Comparison of ENCODE assay signal across 14 mouse cellular contexts in the genomic region with DNA sequence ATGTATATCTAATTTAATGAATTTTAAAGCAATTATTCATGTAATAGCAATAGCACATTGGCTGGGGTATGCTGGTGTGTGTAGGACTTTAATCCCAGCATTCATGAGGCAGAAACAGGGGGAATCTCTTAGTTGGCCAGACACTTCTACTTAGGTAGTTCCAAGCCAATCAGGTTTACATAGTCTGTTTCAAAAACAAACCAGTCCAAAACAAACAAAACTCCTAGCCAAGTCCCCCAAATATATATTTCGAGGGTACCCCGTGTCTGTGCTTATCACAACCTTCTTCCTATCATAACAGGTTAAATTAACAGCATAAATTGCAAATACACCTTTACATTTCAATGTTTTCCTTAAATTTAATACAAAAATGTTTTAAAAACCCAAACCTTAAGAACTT. TPM values are rescaled to one million over a fixed set of nuclear protein-coding genes. Genes with fewer than 3 reads are reported as not detected.
DNase-seq lines count a peak whose midpoint lies in the region; ATAC-seq and TF ChIP-seq lines count a peak whose summit lies in the region.
"Had no signal": no experiment of that assay in that cellular context is flagged by ENCODE, and none has a peak within 500 bp of the region (broad histone marks: within the 10 kb centered on the region; RNA-seq: fewer than 3 reads in every experiment).

No protein-coding gene starts in this region.

- TF ChIP-seq RAD21 in MEL (IDR thresholded peaks at IDR 0.05; ENCODE audit: low read depth, low read length): no peak

- WGBS in intestine, embryonic 14.5 days: 65% methylated on average over 2 of the region's 2 CpGs
- 63% methylated on average over 2 of the region's 2 CpGs for WGBS in intestine, embryonic 15.5 days
- WGBS in embryonic facial prominence, embryonic 14.5 days: 69% methylated on average over 2 of the region's 2 CpGs
- WGBS in liver, embryonic 16.5 days (ENCODE audit: insufficient replicate concordance): 37% methylated on average over 2 of the region's 2 CpGs

- TF ChIP-seq CTCF in MEL (IDR thresholded peaks at IDR 0.05 in 2 of 3, conservative IDR thresholded peaks at IDR 0.05 in 1 of 3; ENCODE audit: control insufficient read depth in 1 of 3, insufficient read depth in 1 of 3, low read depth in 2 of 3, low read length in 3 of 3, poor library complexity in 1 of 3, severe bottlenecking in 1 of 3): no peak

- no peak for ATAC-seq in intestine, embryonic 14.5 days (replicated peaks; ENCODE audit: low FRiP score, low TSS enrichment, low read depth)
- no peak for ATAC-seq in intestine, embryonic 15.5 days
- no peak for ATAC-seq in embryonic facial prominence, embryonic 14.5 days (ENCODE audit: low read depth)
- ATAC-seq in liver, embryonic 16.5 days (ENCODE audit: low read depth): no peak
- no peak for ATAC-seq in megakaryocyte, adult 5-6 weeks (ENCODE audit: poor library complexity, severe bottlenecking)

- H3K36me3 ChIP-seq in intestine, embryonic 14.5 days (ENCODE audit: control insufficient read depth, insufficient read depth, low read length): peaks cover 8% of the 10 kb centered on the region; the same call in 1 of the 2 replicates
- no peaks in the 10 kb centered on the region for H3K36me3 ChIP-seq in intestine, embryonic 15.5 days
- peaks cover 15 to 18% of the 10 kb centered on the region in 2 experiments for H3K36me3 ChIP-seq in MEL (ENCODE audit: control insufficient read depth in 1 of 2, insufficient read depth in 2 of 2, low read length in 2 of 2)
- peaks cover 4% of the 10 kb centered on the region; the same call in 1 of the 2 replicates for H3K36me3 ChIP-seq in embryonic facial prominence, embryonic 14.5 days (ENCODE audit: control insufficient read depth, insufficient read depth, low read length)
- H3K36me3 ChIP-seq in liver, embryonic 16.5 days (ENCODE audit: control insufficient read depth, insufficient read depth): no peaks in the 10 kb centered on the region

- no peak overlapping the region for H3K4me3 ChIP-seq in intestine, embryonic 14.5 days (ENCODE audit: low read depth, low read length)
- H3K4me3 ChIP-seq in intestine, embryonic 15.5 days (replicated peaks): no peak overlapping the region
- H3K4me3 ChIP-seq in MEL (ENCODE audit: control insufficient read depth in 1 of 2, insufficient read depth in 1 of 2, low read depth in 2 of 2, low read length in 2 of 2): peak overlapping the region in 1 of 2 experiments; percentile 71; a peak in 2 of 4 replicates
- peak overlapping the region; percentile 99; the same call in 1 of the 2 replicates for H3K4me3 ChIP-seq in embryonic facial prominence, embryonic 14.5 days (ENCODE audit: low read depth, low read length)
- no peak overlapping the region for H3K4me3 ChIP-seq in liver, embryonic 16.5 days (ENCODE audit: low read depth, low read length)

- TF ChIP-seq POLR2A in MEL (IDR thresholded peaks at IDR 0.05; ENCODE audit: control insufficient read depth in 1 of 2, insufficient read depth in 1 of 2, low read depth in 1 of 2, low read length in 2 of 2, poor library complexity in 1 of 2): no peak

- H3K27me3 ChIP-seq in intestine, embryonic 14.5 days (replicated peaks; ENCODE audit: control insufficient read depth, insufficient read depth, low read length): no peaks in the 10 kb centered on the region
- no peaks in the 10 kb centered on the region for H3K27me3 ChIP-seq in intestine, embryonic 15.5 days (replicated peaks)
- H3K27me3 ChIP-seq in MEL (ENCODE audit: control insufficient read depth in 1 of 2, insufficient read depth in 2 of 2, low read length in 2 of 2): no peaks in the 10 kb centered on the region
- H3K27me3 ChIP-seq in embryonic facial prominence, embryonic 14.5 days (replicated peaks; ENCODE audit: control insufficient read depth, insufficient read depth, low read length): no peaks in the 10 kb centered on the region
- H3K27me3 ChIP-seq in liver, embryonic 16.5 days (ENCODE audit: control insufficient read depth, insufficient read depth, low read depth, low read length): no peaks in the 10 kb centered on the region

- peak overlapping the region; percentile 79 for H3K4me2 ChIP-seq in intestine, embryonic 14.5 days (ENCODE audit: low read length)
- H3K4me2 ChIP-seq in intestine, embryonic 15.5 days (replicated peaks): no peak overlapping the region
- peak overlapping the region; percentile 76; the same call in 1 of the 2 replicates for H3K4me2 ChIP-seq in embryonic facial prominence, embryonic 14.5 days (ENCODE audit: low read depth, low read length)
- peak overlapping the region; percentile 31; the same call in 1 of the 2 replicates for H3K4me2 ChIP-seq in liver, embryonic 16.5 days (ENCODE audit: low read depth, low read length)

- peaks cover 33% of the 10 kb centered on the region for H3K79me2 ChIP-seq in MEL (ENCODE audit: control insufficient read depth, insufficient read depth, low read length, poor library complexity)

- no peak for TF ChIP-seq EP300 in MEL (IDR thresholded peaks at IDR 0.05; ENCODE audit: low read depth in 1 of 2, low read length in 2 of 2)

- H3K9ac ChIP-seq in intestine, embryonic 14.5 days (ENCODE audit: low read length): no peak overlapping the region
- H3K9ac ChIP-seq in intestine, embryonic 15.5 days: no peak overlapping the region
- H3K9ac ChIP-seq in MEL (ENCODE audit: control insufficient read depth, low read depth, low read length, poor library complexity, severe bottlenecking): peak overlapping the region; percentile 68
- H3K9ac ChIP-seq in embryonic facial prominence, embryonic 14.5 days (ENCODE audit: low read depth, low read length): no peak overlapping the region
- H3K9ac ChIP-seq in liver, embryonic 16.5 days (ENCODE audit: low read depth, low read length): no peak overlapping the region

- peaks cover 6% of the 10 kb centered on the region for H3K4me1 ChIP-seq in intestine, embryonic 14.5 days (replicated peaks; ENCODE audit: control insufficient read depth, insufficient read depth, low read length)
- 0 out of 2 replicates have a peak, but pooled peaks cover 5% of the 10 kb centered on the region for H3K4me1 ChIP-seq in intestine, embryonic 15.5 days (replicated peaks)
- H3K4me1 ChIP-seq in MEL (ENCODE audit: control insufficient read depth in 1 of 2, insufficient read depth in 2 of 2, low read length in 2 of 2): peaks cover 4 to 11% of the 10 kb centered on the region in 2 experiments; a peak in 3 of 4 replicates
- H3K4me1 ChIP-seq in embryonic facial prominence, embryonic 14.5 days (ENCODE audit: control insufficient read depth, insufficient read depth, low read length): peaks cover 4% of the 10 kb centered on the region
- H3K4me1 ChIP-seq in liver, embryonic 16.5 days (ENCODE audit: control insufficient read depth, low read depth, low read length): peaks cover 8% of the 10 kb centered on the region; the same call in 1 of the 2 replicates

- H3K9me3 ChIP-seq in intestine, embryonic 14.5 days (ENCODE audit: control insufficient read depth, low read length): no peaks in the 10 kb centered on the region
- no peaks in the 10 kb centered on the region for H3K9me3 ChIP-seq in intestine, embryonic 15.5 days
- no peaks in the 10 kb centered on the region for H3K9me3 ChIP-seq in MEL (replicated peaks; ENCODE audit: insufficient read depth, low read length)
- H3K9me3 ChIP-seq in embryonic facial prominence, embryonic 14.5 days (ENCODE audit: control insufficient read depth, low read length): no peaks in the 10 kb centered on the region
- no peaks in the 10 kb centered on the region for H3K9me3 ChIP-seq in liver, embryonic 16.5 days (replicated peaks; ENCODE audit: control insufficient read depth, low read length)

- H3K27ac ChIP-seq in intestine, embryonic 14.5 days (ENCODE audit: low read depth): no peak overlapping the region
- no peak overlapping the region for H3K27ac ChIP-seq in intestine, embryonic 15.5 days
- no peak overlapping the region for H3K27ac ChIP-seq in MEL (ENCODE audit: control insufficient read depth, low read depth, low read length)
- peak overlapping the region; percentile 93; the same call in 1 of the 2 replicates for H3K27ac ChIP-seq in embryonic facial prominence, embryonic 14.5 days (replicated peaks; ENCODE audit: low read depth, low read length)
- no peak overlapping the region for H3K27ac ChIP-seq in liver, embryonic 16.5 days (ENCODE audit: low read length)

- DNase-seq in intestine, embryonic 14.5 days (ENCODE audit: low spot score): no peak
- peak; percentile 54 for DNase-seq in MEL (ENCODE audit: low read depth, low spot score)
- DNase-seq in embryonic facial prominence, embryonic 14.5 days (ENCODE audit: low spot score): no peak
- DNase-seq in adrenal gland, postnatal 25 days: no peak
- DNase-seq: cerebellum, postnatal 14 days; left cerebral cortex, postnatal 4 days; lung, postnatal 10 days; right cerebral cortex, adult 18-20 months; thymus, postnatal 36 days had no signal

TF ChIP-seq in MEL, 35 proteins besides CTCF, POLR2A, EP300 and RAD21 (continues in another document):
- TF ChIP-seq KAT2A (conservative IDR thresholded peaks at IDR 0.05; ENCODE audit: low read depth, low read length): no peak
- TF ChIP-seq POLR2AphosphoS2 (IDR thresholded peaks at IDR 0.05; ENCODE audit: low read length): no peak
- no peak for TF ChIP-seq RCOR1 (IDR thresholded peaks at IDR 0.05; ENCODE audit: low read depth, low read length)

RNA-seq across cellular contexts. Expression of a gene that starts 1.1 kb away (rescaled TPM):
- 6.4 and 6.7 TPM in 2 replicates for polyA plus RNA-seq in intestine, embryonic 14.5 days (2014; fragmentation: Nextera tagmentation; extraction: Ambion mirVana)
- polyA plus RNA-seq in intestine, embryonic 15.5 days (2015; fragmentation: Nextera tagmentation; extraction: Ambion mirVana): 4.6 and 4.8 TPM in 2 replicates
- total RNA-seq in MEL (2012; rRNA removed): 47.8 and 50.5 TPM in 2 replicates
- 10 to 100 TPM; 24.7 to 56.1 TPM for polyA plus RNA-seq in MEL (2012; ENCODE audit: insufficient read depth in 1 of 2, insufficient read length in 2 of 2, low read depth in 1 of 2, low replicate concordance in 2 of 2, missing spikeins in 1 of 2)
- 4.6 and 6.5 TPM in 2 replicates for polyA plus RNA-seq in embryonic facial prominence, embryonic 14.5 days (2014; fragmentation: Nextera tagmentation; extraction: Ambion mirVana)
- polyA plus RNA-seq in liver, embryonic 16.5 days (2015; fragmentation: Nextera tagmentation; extraction: Ambion mirVana): 1.4 TPM in 2 replicates
- total RNA-seq in megakaryocyte, adult 5-6 weeks (2015): 64.0 and 69.6 TPM in 2 replicates
- 75.2 and 90.1 TPM in 2 replicates for total RNA-seq in megakaryocyte, adult 5-6 weeks (2017)
- 92.9 and 94.1 TPM in 2 replicates for total RNA-seq in adrenal gland, postnatal 25 days (2021)

RNA-seq across cellular contexts. Expression of a gene that starts 40.2 kb away (rescaled TPM):
- 0.26 TPM in 1 of 2 replicates, not detected in the other for polyA plus RNA-seq in intestine, embryonic 14.5 days (2014; fragmentation: Nextera tagmentation; extraction: Ambion mirVana)
- polyA plus RNA-seq in intestine, embryonic 15.5 days (2015; fragmentation: Nextera tagmentation; extraction: Ambion mirVana): 0.18 TPM in 1 of 2 replicates, not detected in the other
- total RNA-seq in MEL (2012; rRNA removed): not detected in 2 replicates
- not detected for polyA plus RNA-seq in MEL (2012; ENCODE audit: insufficient read depth in 1 of 2, insufficient read length in 2 of 2, low read depth in 1 of 2, low replicate concordance in 2 of 2, missing spikeins in 1 of 2)
- not detected in 2 replicates for polyA plus RNA-seq in embryonic facial prominence, embryonic 14.5 days (2014; fragmentation: Nextera tagmentation; extraction: Ambion mirVana)
- polyA plus RNA-seq in liver, embryonic 16.5 days (2015; fragmentation: Nextera tagmentation; extraction: Ambion mirVana): not detected in 2 replicates
- total RNA-seq in megakaryocyte, adult 5-6 weeks (2015): not detected in 2 replicates
- not detected in 2 replicates for total RNA-seq in megakaryocyte, adult 5-6 weeks (2017)
- total RNA-seq in adrenal gland, postnatal 25 days (2021): not detected in 2 replicates
- total RNA-seq: gastrocnemius, postnatal 4 days; layer of hippocampus, adult 8-10 months had no signal
